Mouse (Mus musculus) liver, adult 2 months (tissue): ENCODE data around the gene Irf2bp2.

Experiments used
- CTCF ChIP-seq: fragments of 200-500 bp; IDR thresholded peaks from 2 replicates; pipeline ENCODE4 v1.5.1; 2011; ENCODE audit warnings: low read depth, low read length, control low read depth
- POLR2A ChIP-seq: fragments of 200-500 bp; IDR thresholded peaks from 2 replicates; pipeline ENCODE4 v1.6.1; 2011; ENCODE audit warnings: low read length, control low read depth; ENCODE audit not compliant: insufficient read depth; ENCODE audit errors: extremely low read depth

DNA sequence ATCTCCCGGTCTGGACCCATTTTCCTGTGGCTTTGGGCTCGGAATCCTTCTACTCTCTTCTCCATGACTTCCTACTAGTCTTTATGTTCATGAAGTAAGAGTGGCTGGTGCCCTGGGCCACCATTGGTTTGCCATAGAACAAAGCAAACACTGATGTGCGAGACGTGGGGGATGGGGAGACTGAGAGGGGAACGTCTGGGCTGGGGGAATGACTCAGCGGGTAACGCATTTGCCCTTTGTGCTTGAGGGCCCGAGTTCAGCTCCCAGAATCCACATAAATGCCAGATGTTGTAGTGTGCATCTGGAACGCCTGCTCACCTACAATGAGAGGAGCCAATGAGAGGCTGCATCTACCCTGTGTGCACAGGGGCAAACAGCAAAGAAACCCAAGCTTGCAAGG is 36.4 kb downstream of the Irf2bp2 start:
- TF ChIP-seq CTCF (no peak), POLR2A (no peak)
